Mouse (Mus musculus): ENCODE results near the gene Rhox8.
"Not testable (repeated sequence)": the region's sequence is repeated elsewhere in the genome, so short reads cannot be mapped to it uniquely, and the experiment has no call there.

Gene Rhox8

GRCm38 (mm10) chrX:37878844-37879243 is at the start of gene Rhox8:
TSS of gene Rhox8 (minus strand) at chrX:37878944.
- DNase-seq (ENCODE audit: low spot score in 2 of 2): no peak

- no peak for DNase-seq (ENCODE audit: low spot score in 2 of 2)
These were observed 37.6 kb upstream of the Rhox8 start for GRCm38 (mm10) chrX:37916311-37916710.

DNA sequence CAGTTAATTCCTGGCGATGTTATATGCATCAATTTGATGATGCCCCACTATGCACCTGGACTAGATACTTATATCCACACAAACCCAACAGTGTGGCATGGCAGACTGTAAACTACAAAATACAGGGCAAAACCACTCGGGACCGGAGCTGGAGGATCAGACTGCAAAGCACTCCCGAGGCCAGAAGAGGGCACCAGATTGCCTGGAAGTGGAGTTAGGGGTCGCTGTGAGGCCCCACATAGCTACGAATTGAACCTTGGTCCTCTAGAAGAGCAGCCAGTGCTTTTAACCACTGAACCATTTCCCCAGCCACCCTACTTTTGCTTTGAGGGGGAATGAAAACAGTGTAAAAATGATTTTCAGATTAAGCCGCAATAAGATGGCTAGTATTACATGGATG is 29.8 kb upstream of the Rhox8 start:
- no peak for DNase-seq (ENCODE audit: low spot score in 2 of 2)

- DNase-seq (ENCODE audit: low spot score in 2 of 2): no peak
These were observed 25.0 kb upstream of the Rhox8 start for GRCm38 (mm10) chrX:37903727-37904126.

GRCm38 (mm10) chrX:37901670-37902069 is 22.9 kb upstream of the Rhox8 start, which contains the start of gene Rhox9:
TSS of gene Rhox9 (minus strand) at chrX:37901770.
- not testable (repeated sequence) for DNase-seq (ENCODE audit: low spot score in 2 of 2)

GRCm38 (mm10) chrX:37897132-37897531 is 18.4 kb upstream of the Rhox8 start, which contains the start of gene Rhox7b:
TSS of gene Rhox7b (minus strand) at chrX:37897232.
- DNase-seq (ENCODE audit: low spot score in 2 of 2): not testable (repeated sequence)

DNA sequence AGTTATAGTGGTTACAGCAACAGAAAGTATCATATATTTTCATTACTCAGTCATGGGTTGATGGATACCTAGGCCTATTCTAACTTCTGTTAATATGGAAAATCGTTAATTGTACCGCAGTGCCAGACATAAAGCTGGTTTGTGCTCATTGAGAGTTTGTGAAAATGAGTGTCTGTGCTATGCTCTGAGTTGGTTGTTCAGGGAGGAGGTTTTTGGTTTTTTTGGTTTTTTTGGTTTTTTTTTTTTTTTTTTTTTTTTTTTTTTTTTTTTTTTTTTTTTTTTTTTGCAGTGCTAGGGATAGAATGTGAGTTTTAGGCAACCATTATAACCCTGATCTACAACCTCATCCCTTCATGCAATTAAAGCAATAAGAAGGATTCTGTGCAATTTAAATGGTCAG is 7.1 kb downstream of the Rhox8 start:
- no peak for DNase-seq (ENCODE audit: low spot score in 2 of 2)

- not testable (repeated sequence) for DNase-seq (ENCODE audit: low spot score in 2 of 2)
These were observed 47.4 kb downstream of the Rhox8 start, which contains the start of gene Rhox7a for GRCm38 (mm10) chrX:37831386-37831785. TSS of gene Rhox7a (plus strand) at chrX:37831686.

DNA sequence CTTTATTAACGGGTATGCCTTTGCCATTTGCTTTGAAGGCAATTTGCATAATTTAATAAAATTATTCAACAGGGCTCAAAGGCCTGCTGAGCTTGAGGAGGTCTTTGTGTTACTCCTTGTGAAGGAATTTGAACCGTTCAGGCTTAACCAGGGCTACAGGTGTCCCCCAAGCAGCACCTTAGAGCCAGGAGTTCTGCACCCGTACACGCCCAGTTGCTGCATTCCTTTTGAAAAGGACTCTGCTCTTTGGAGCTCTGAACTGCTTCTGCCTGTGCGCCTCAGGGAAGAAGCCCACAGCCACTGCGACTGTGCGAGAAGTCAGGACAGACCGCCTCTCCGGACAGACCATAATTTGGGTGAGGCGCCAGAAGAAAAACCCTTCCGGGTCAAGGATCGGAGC is 52.1 kb downstream of the Rhox8 start, which contains the start of gene Rhox6:
TSS of gene Rhox6 (plus strand) at position 301 of the 400 bp plus-strand sequence.
- DNase-seq (ENCODE audit: low spot score in 2 of 2): not testable (repeated sequence)

Data from thymus, postnatal 10 days (tissue).